Mouse (Mus musculus): Measurements from ENCODE around the gene Ahnak2.
"Not testable (repeated sequence)": the region's sequence is repeated elsewhere in the genome, so short reads cannot be mapped to it uniquely, and the experiment has no call there.

The Ahnak2 gene

DNA sequence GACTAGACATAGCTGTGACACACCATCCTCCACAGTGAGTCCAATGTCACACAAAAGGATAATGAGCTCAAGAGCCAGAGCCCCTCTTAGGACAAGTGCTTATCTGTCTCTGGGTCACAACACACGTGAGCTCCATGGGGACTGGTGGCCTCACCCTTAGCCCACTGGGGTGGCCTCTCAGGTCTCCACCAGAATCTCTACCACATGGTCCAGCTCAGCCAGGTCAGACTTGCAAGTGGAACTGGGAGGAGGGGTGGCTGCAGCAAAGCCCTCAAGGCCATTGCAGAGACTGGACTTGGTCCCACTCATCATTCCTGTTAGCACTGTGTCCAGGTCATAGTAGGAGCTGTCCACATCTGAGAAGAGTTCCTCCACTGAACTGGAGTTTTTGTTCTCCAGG is 18.8 kb upstream of the Ahnak2 start:
- DNase-seq (ENCODE audit: low spot score in 2 of 2), result no peak

GRCm38 (mm10) chr12:112820401-112820999 is 18.0 kb upstream of the Ahnak2 start:
- DNase-seq (ENCODE audit: low spot score in 2 of 2), result no peak

DNA sequence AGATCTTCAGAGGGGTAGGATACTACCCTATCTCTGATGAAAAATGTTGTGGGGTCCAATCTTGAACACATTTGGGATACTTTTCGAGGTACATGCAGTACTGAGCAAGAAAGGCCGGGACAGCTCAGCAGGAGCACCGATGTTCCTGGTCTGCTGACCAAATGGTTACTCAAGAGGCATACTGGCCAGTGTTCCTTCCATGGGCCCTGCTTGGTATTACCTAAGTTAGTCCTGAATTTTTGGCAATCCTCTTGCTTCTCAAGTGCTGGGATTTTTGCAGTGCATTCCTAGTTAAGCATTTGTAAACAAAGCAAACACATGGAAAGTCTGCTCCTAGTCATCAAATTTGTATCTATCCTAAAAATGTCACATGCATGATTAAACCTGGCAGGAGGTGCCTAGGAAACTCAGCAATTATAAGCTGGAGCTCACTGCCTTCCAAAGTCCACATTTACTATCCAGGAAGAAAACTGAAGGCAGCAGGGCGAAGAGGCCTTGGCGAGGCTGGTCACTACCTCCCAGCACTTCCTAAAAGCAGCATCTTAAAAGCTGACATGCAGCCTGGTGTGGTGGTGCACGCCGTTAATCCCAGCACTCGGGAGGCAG is 16.7 kb upstream of the Ahnak2 start:
- no peak for DNase-seq (ENCODE audit: low spot score in 2 of 2)

DNA sequence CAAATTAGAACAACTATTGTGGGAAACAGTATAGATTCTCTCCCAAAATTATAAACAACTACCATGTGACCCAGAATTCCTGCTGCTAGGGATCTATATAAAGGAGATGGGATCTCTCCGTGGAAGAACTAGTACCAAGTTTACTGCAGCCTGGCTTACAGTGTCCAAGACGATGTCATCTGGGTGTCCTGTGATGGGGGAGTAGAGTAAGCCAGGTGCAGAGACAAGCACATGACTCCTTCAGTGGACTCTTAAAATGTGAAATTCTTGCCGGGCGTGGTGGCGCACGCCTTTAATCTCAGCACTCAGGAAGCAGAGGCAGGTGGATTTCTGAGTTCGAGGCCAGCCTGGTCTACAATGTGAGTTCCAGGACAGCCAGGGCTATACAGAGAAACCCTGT is 14.4 kb upstream of the Ahnak2 start:
- DNase-seq (ENCODE audit: low spot score in 2 of 2), result not testable (repeated sequence)

- peak in 1 of 2 experiments; percentile 38 for DNase-seq (ENCODE audit: low spot score in 2 of 2)
Measured at GRCm38 (mm10) chr12:112816294-112816693, 13.8 kb upstream of the Ahnak2 start.

GRCm38 (mm10) chr12:112814682-112815470 is 12.4 kb upstream of the Ahnak2 start:
- DNase-seq (ENCODE audit: low spot score in 2 of 2), result no peak

DNA sequence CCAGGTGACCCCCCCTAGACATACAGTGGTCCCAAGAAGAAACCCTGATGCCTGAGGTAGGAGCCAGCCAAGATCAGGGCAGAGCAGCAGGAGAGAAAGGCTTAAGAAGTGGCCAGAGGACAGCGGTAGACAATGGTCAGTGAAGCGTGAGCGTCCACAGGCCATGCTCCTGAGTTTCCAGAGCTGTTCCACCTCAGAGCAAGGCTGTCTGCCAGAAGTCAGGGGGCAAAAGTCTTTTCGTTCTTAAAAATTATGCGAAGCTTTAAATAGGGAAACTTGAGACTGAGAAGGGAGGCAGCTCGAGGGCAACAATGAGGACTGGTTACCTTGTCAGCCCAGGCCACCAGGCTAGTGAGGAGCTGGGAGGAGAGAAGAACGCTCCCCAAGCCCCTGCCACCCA is 10.9 kb upstream of the Ahnak2 start:
- no peak for DNase-seq (ENCODE audit: low spot score in 2 of 2)

DNA sequence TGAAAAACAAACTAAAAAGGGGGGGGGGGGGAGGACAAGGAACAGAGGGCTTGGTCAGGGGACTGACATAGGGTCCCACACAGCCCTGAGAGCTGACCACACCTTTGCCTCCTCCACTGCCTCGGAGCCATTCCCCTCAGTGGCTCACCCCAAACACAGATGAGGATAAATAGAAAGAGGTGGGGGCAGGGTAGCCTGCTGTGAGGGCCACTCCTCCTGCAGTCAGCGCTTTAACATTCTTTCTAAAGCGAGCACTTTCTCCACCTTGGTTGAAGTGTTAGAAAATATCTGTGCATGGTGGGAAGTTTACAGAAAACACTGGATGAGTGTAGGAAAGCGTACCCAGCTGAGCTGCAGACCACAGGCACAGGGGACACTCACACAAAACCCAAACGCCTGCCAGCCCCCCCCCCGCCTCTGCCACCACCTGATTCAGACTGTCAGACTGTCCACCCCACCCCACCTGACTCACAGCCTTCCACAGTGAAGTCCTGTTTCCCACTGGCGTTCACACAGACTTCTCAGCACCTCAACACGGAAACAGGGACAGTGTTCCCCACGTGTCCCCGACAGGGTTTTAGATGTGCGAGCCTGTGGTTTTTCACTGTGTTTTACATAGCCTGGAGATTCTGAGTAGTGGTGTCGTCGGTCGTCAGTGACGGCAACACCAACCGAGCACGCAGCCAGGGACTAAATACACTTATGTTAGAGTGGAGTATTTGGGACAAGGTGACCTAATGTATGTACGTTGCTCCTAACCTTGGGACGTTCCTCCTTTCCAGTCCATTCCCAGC is 7.8 kb upstream of the Ahnak2 start:
- DNase-seq (ENCODE audit: low spot score in 2 of 2), result no peak

DNA sequence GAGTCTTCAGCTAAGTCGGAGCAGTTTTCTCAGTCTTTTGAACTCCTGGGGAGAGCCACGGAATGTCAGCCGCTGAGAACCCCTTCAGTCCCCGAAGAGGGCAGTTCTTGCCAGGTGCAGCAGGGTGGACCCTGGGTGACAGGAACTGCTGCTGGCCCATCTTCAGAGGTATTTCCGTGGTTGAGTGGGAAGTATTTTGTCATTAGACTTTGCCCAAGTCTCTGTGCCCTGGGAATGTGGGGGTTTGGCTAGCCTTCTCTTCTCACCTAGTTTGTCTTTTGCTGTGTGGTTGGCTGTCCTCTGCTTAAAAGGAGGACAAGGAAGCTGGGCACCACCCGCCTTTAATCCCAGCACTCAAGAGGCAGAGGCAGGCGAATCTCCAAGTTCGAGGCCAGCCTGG is 7.2 kb upstream of the Ahnak2 start:
- no peak for DNase-seq (ENCODE audit: low spot score in 2 of 2)

- DNase-seq (ENCODE audit: low spot score in 2 of 2), result peak; percentile 79 to 84
Measured at GRCm38 (mm10) chr12:112808587-112809364, 6.3 kb upstream of the Ahnak2 start, which contains the start of gene Clba1. Gene Clba1 (plus strand): TSS chr12:112808937.

DNA sequence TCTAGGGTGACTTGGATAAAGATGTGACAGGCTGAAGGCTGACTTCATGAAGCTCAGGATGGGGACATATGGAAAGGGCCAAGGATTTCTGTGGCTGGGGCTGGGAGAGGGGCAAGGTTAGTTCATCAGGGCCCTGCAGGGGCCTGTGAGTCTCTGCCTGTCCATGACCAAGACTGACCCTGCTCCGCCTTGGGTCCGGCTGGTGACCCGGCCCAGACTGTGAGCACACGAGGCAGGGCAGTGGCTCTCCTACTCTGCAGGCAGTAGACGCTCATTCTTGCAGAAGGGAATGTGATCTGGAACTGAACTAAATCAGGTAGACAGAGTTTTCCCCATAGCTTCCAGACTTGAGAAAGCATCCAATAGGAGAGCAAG is 5.7 kb upstream of the Ahnak2 start:
- no peak for DNase-seq (ENCODE audit: low spot score in 2 of 2)

DNA sequence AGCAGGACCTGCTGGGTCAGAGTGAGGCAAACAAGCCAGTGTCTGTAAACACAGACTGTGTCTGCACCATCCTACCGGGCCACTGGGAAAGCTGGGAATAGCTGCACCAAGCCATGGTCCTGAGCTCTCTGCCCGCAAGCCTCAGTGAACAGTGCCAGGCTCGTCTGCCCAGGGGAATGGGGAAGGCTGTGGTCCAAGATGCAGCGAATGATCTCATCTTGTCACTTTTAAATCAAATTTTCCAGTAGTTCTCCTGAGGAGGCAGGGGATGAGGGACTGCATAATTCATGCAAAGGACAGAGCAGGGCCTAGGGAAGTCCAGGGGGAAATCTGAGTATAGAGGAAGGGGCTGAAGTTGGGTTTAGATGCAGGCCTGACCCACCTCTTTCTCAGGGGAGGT is 5.3 kb upstream of the Ahnak2 start:
- DNase-seq (ENCODE audit: low spot score in 2 of 2), result no peak

DNA sequence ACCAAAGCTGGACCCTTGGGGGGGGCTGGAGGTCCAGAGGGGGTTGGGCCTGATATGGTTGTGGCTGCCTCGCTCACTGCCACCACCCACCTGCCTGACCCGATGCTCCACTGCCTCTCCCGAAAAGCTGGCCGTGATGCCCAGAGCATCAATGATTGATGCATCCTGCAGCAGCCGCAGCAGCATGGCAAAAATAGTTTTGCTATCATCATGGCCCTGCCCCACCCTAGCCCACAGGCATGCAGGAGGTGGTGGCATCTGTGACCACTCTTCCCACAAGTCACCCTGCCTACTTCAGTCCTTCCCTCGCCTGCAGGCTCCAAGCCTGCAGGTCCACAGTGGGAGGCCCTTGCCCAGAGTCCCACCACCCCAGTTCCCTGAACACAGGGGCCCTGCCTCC is 3.6 kb upstream of the Ahnak2 start:
- DNase-seq (ENCODE audit: low spot score in 2 of 2), result no peak

- no peak for DNase-seq (ENCODE audit: low spot score in 2 of 2)
Measured at GRCm38 (mm10) chr12:112804046-112804445, 1.6 kb upstream of the Ahnak2 start.

- DNase-seq (ENCODE audit: low spot score in 2 of 2), result no peak
Measured at GRCm38 (mm10) chr12:112802917-112803316, 460 bp upstream of the Ahnak2 start.

DNA sequence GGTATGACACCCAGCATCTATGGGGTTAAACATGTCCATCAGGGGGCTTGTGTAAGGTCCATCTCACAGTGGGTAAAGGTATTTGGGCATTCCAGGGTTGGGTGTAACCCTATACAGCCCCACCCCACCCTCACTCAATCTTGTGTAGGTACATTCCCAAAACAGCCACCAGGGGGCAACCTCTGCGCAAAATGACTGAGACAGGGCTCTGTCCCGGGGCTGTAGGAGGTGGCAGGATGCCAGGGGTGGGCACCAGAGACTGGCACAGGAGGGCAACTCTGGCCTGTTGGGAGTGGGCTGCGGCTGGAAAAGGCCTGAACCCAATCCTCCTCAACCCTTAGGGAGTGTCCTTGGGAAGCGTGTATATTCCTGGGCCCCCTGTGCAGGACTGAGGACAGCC is 2.0 kb downstream of the Ahnak2 start:
- peak; percentile 37 to 66 for DNase-seq (ENCODE audit: low spot score in 2 of 2)

GRCm38 (mm10) chr12:112799237-112799970 is 3.1 kb downstream of the Ahnak2 start:
- no peak for DNase-seq (ENCODE audit: low spot score in 2 of 2)

DNA sequence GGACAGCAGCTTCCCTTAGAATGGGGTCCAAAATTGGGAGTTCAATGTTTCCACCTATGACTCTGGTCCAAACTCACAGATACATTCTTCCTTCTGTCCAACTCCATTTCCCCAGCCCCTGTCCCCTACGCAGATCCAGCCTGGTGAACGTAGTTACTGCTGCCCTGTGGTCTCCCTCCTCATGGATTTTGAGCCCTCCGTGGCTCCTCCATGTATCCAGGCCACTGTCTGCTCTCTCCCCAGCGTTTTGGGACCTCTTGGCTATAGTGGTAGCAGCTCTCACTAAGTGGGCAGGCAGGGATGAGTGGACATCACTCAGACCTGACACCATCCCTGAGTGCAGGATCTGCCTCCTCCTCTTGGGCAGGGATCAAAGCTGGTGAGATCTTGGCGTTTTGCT is 3.7 kb downstream of the Ahnak2 start:
- DNase-seq (ENCODE audit: low spot score in 2 of 2), result no peak

DNA sequence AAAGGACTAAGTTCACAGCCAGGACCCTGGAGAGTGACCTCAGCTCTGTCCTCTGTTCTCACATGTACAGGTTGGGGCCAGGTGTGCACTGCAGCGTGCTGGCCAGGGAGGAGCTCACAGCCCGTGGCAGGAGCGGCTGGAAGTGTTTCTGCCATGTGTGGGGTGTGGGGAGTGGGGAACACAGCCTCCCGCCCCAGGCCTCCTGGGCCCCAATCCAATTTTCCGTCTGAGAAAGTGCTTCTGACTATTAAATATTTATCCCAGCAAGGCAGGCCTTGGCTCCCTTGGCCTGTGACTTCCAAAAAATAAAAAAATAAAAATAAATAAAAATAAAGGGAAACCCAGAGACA is 4.2 kb downstream of the Ahnak2 start:
- DNase-seq (ENCODE audit: low spot score in 2 of 2), result peak in 1 of 2 experiments; percentile 31

- DNase-seq (ENCODE audit: low spot score in 2 of 2), result peak; percentile 39 to 61
Measured at GRCm38 (mm10) chr12:112797672-112798331, 4.7 kb downstream of the Ahnak2 start.

Data from urinary bladder, adult 18-20 months (tissue).